Comparison of ENCODE assay signal across 14 mouse cellular contexts in genomic region chr5:126769031-126769430, GRCm38 (mm10).
DNase-seq lines count a peak whose midpoint lies in the region; ATAC-seq and TF ChIP-seq lines count a peak whose summit lies in the region.
"Had no signal": no experiment of that assay in that cellular context is flagged by ENCODE, and none has a peak within 500 bp of the region (broad histone marks: within the 10 kb centered on the region; RNA-seq: fewer than 3 reads in every experiment).

No protein-coding gene starts in this region.

- H3K36me3 ChIP-seq in neural tube, embryonic 11.5 days (ENCODE audit: control insufficient read depth, insufficient read depth, low read length), result no peaks in the 10 kb centered on the region
- H3K36me3 ChIP-seq in forebrain, embryonic 13.5 days (ENCODE audit: poor library complexity, severe bottlenecking), result no peaks in the 10 kb centered on the region
- no peaks in the 10 kb centered on the region for H3K36me3 ChIP-seq in midbrain, embryonic 10.5 days
- no peaks in the 10 kb centered on the region for H3K36me3 ChIP-seq in stomach, postnatal 0 days (ENCODE audit: control insufficient read depth, insufficient read depth, low read length)
- H3K36me3 ChIP-seq: heart, embryonic 15.5 days had no signal

- ATAC-seq in neural tube, embryonic 11.5 days (ENCODE audit: insufficient read depth, low FRiP score, low TSS enrichment), result no peak
- no peak for ATAC-seq in forebrain, embryonic 13.5 days
- ATAC-seq in cerebellum, adult (ENCODE audit: insufficient number of reproducible peaks, low FRiP score, low TSS enrichment), result no peak
- no peak for ATAC-seq in stomach, postnatal 0 days (ENCODE audit: low FRiP score, low TSS enrichment)

- H3K9ac ChIP-seq in neural tube, embryonic 11.5 days (ENCODE audit: low read length), result no peak overlapping the region
- no peak overlapping the region for H3K9ac ChIP-seq in forebrain, embryonic 13.5 days
- H3K9ac ChIP-seq in stomach, postnatal 0 days (ENCODE audit: low read length), result no peak overlapping the region
- H3K9ac ChIP-seq: heart, embryonic 15.5 days had no signal

- TF ChIP-seq EP300 in stomach, postnatal 0 days (optimal IDR thresholded peaks at IDR 0.05), result no peak

- no peaks in the 10 kb centered on the region for H3K27me3 ChIP-seq in neural tube, embryonic 11.5 days (ENCODE audit: control insufficient read depth, insufficient read depth, low read length)
- peaks cover 41% of the 10 kb centered on the region for H3K27me3 ChIP-seq in forebrain, embryonic 13.5 days
- peaks cover 50% of the 10 kb centered on the region for H3K27me3 ChIP-seq in midbrain, embryonic 10.5 days (ENCODE audit: low read depth, poor library complexity, severe bottlenecking)
- H3K27me3 ChIP-seq in stomach, postnatal 0 days (ENCODE audit: control insufficient read depth, insufficient read depth, low read length), result no peaks in the 10 kb centered on the region

- H3K4me2 ChIP-seq in neural tube, embryonic 11.5 days (ENCODE audit: low read depth), result 0 out of 2 replicates have a peak overlapping the region, but pooled peaks have one; percentile 12
- peak overlapping the region; percentile 49 for H3K4me2 ChIP-seq in forebrain, embryonic 13.5 days
- H3K4me2 ChIP-seq in stomach, postnatal 0 days (replicated peaks; ENCODE audit: low read depth), result no peak overlapping the region
- H3K4me2 ChIP-seq: heart, embryonic 15.5 days had no signal

- H3K4me3 ChIP-seq in neural tube, embryonic 11.5 days (ENCODE audit: low read depth, low read length), result no peak overlapping the region
- H3K4me3 ChIP-seq in forebrain, embryonic 13.5 days, result peak overlapping the region; percentile 26
- peak overlapping the region; percentile 39 for H3K4me3 ChIP-seq in midbrain, embryonic 10.5 days
- no peak overlapping the region for H3K4me3 ChIP-seq in stomach, postnatal 0 days (ENCODE audit: low read depth, low read length)
- H3K4me3 ChIP-seq: heart, embryonic 15.5 days had no signal

- 23% methylated on average over 11 of the region's 11 CpGs for WGBS in neural tube, embryonic 11.5 days
- 12% methylated on average over 11 of the region's 11 CpGs for WGBS in forebrain, embryonic 13.5 days
- WGBS in midbrain, embryonic 10.5 days, result 27% methylated on average over 11 of the region's 11 CpGs
- WGBS in stomach, postnatal 0 days, result 34% methylated on average over 11 of the region's 11 CpGs

- TF ChIP-seq CTCF in stomach, postnatal 0 days (IDR thresholded peaks at IDR 0.05; ENCODE audit: low read depth), result no peak

- DNase-seq in neural tube, embryonic 11.5 days (ENCODE audit: low spot score), result no peak
- no peak for DNase-seq in neural tube, embryonic 10.5 days (ENCODE audit: extremely low spot score, low spot score)
- DNase-seq in midbrain, embryonic 10.5 days (ENCODE audit: low spot score), result no peak
- DNase-seq in telencephalon, adult 2 months (ENCODE audit: low read depth, low spot score), result peak; percentile 27
- no peak for DNase-seq in stomach, postnatal 0 days (ENCODE audit: low spot score)
- DNase-seq in spleen, postnatal 36 days (ENCODE audit: low spot score in 2 of 2), result no peak
- DNase-seq: adrenal gland, postnatal 25 days; cerebellum, adult 11-12 months; kidney, adult 9 months; layer of hippocampus, postnatal 36 days; lung, postnatal 4 days had no signal

- H3K27ac ChIP-seq in neural tube, embryonic 11.5 days (ENCODE audit: low read depth, low read length), result no peak overlapping the region
- no peak overlapping the region for H3K27ac ChIP-seq in forebrain, embryonic 13.5 days
- no peak overlapping the region for H3K27ac ChIP-seq in midbrain, embryonic 10.5 days (replicated peaks)
- H3K27ac ChIP-seq in stomach, postnatal 0 days (replicated peaks), result no peak overlapping the region
- H3K27ac ChIP-seq: heart, embryonic 15.5 days had no signal

- no peaks in the 10 kb centered on the region for H3K9me3 ChIP-seq in neural tube, embryonic 11.5 days (ENCODE audit: control insufficient read depth, low read length)
- H3K9me3 ChIP-seq in forebrain, embryonic 13.5 days (replicated peaks), result no peaks in the 10 kb centered on the region
- no peaks in the 10 kb centered on the region for H3K9me3 ChIP-seq in midbrain, embryonic 10.5 days (replicated peaks)
- no peaks in the 10 kb centered on the region for H3K9me3 ChIP-seq in stomach, postnatal 0 days (ENCODE audit: control insufficient read depth, low read length)
- H3K9me3 ChIP-seq: heart, embryonic 15.5 days had no signal

- H3K4me1 ChIP-seq in neural tube, embryonic 11.5 days (ENCODE audit: control insufficient read depth, insufficient read depth, low read length), result no peaks in the 10 kb centered on the region
- H3K4me1 ChIP-seq in forebrain, embryonic 13.5 days, result peaks cover 17% of the 10 kb centered on the region
- H3K4me1 ChIP-seq in midbrain, embryonic 10.5 days, result peaks cover 31% of the 10 kb centered on the region
- H3K4me1 ChIP-seq in stomach, postnatal 0 days (replicated peaks; ENCODE audit: control insufficient read depth, insufficient read depth), result no peaks in the 10 kb centered on the region
- H3K4me1 ChIP-seq: heart, embryonic 15.5 days had no signal

Comparison
In these comparisons a context has a peak if more than half of its experiments do, and no peak if none do; other contexts are left out.
1. H3K4me3 ChIP-seq: peak in forebrain, embryonic 13.5 days (single experiment) and midbrain, embryonic 10.5 days (single experiment); none in neural tube, embryonic 11.5 days (single experiment) and stomach, postnatal 0 days (single experiment).